Mouse (Mus musculus) stomach, postnatal 0 days (tissue): ENCODE measurements around the gene Gemin4.

Experiments used
- CTCF ChIP-seq: IDR thresholded peaks from 2 replicates; pipeline ENCODE4 v1.5.1; 2016; ENCODE audit warnings: antibody characterized with exemption, low read depth, mild to moderate bottlenecking, moderate library complexity
- EP300 ChIP-seq: optimal IDR thresholded peaks from 2 replicates; pipeline ENCODE3; 2016; ENCODE audit warnings: antibody characterized with exemption

DNA sequence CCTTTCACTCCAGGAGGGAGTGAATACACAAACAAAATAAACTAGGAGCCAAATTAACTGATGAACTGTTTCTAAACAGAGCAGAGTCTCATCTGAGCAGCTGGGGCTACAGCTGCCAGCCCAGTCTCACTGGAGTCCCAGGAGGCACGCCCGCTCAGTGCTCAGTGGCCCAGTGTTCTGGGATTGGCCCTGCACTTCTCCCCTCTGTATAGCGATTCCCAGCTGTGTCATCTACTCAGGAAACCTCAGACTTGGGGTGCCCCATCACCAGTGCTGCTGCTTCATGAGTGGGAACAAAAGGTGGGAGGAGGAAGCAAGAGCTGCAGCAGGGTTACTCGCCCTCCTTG lies 36.4 kb upstream of the Gemin4 start:
- no peak for TF ChIP-seq CTCF
- TF ChIP-seq EP300: no peak
